Mouse (Mus musculus): ENCODE data around the gene Dicer1.
"Not testable (repeated sequence)": the region's sequence is repeated elsewhere in the genome, so short reads cannot be mapped to it uniquely, and the experiment has no call there.

Dicer1 gene

GRCm38 (mm10) chr12:104740841-104741787, 10.6 kb downstream of the Dicer1 start:
- no peak for DNase-seq (ENCODE audit: low read depth, low spot score)

- DNase-seq (ENCODE audit: low read depth, low spot score) = no peak
These were observed 12.8 kb downstream of the Dicer1 start for GRCm38 (mm10) chr12:104738931-104739330.

GRCm38 (mm10) chr12:104738446-104738845, 13.3 kb downstream of the Dicer1 start:
- DNase-seq (ENCODE audit: low read depth, low spot score) = no peak

GRCm38 (mm10) chr12:104737666-104738065, 14.1 kb downstream of the Dicer1 start:
- DNase-seq (ENCODE audit: low read depth, low spot score) = no peak

DNA sequence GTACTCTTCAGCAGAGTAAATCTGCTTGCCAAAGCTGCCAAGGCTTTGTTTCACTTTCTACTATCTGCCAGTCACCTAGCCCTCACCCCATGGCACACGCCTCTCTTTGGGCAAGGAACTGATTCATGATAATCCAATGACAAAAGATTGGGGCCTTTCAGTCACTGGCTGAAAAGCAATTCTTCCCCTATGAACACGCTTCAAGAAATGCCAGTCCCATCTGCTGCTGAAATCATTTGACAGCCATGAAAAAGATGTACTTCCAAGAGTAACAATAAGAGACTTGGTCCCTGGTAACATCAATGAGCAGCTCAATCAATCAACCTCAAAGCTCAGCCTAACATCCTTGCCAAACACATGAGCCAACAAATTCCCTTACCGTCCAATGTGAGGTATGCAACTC, 15.8 kb downstream of the Dicer1 start:
- no peak for DNase-seq (ENCODE audit: low read depth, low spot score)

DNA sequence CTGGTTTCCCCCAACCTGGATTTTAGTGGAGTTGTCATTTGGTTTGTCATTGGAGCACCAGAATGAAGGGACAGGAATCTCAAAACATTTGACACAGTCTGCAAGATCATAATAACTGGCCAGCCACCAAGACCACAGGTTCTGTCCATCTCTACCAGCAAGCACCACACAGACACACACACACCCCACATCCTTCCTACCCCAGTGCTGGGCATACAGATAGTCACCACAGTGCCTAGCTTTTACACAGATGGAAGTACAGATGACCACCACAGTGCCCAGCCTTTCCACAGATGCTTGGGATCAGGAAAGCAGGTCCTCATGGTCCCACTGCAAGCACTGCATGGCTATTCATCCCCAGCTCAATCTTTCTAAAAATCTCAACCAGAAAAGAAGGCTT, 18.6 kb downstream of the Dicer1 start:
- DNase-seq (ENCODE audit: low read depth, low spot score) = no peak

DNA sequence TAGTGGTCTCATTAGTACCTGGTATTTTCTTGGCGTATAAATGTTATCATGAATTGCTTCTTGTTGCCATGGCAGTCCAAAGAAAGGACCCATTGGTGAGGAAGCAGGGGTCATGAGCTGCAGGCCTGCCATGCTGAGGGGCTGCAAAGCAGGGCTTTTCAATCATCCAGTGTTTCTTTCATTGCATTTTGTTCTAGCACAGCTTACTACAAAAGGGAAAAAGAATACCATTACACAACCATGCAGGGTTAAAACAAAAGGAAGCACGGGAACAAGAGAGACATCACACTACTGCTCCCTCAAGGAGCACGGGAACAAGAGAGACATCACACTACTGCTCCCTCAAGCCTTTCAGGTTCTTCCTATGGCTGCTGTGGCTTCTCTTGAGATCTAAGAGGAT, 20.0 kb downstream of the Dicer1 start:
- no peak for DNase-seq (ENCODE audit: low read depth, low spot score)

DNA sequence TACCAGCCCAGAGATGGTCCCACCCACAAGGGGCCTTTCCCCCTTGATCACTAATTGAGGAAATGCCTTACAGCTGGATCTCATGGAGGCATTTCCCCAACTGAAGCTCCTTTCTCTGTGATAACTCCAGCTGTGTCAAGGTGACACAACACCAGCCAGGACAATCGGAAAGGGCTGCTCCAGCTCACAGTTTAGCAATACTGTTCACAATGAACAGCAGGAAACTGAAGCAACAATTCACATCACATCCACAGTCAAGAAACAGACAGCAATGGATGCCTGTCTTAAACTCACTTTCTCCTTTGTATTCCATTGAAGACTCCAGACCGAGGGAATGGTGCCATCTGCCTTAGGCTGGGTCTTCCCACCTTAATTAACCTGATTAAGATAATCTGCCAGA, 25.3 kb downstream of the Dicer1 start:
- DNase-seq (ENCODE audit: low read depth, low spot score) = not testable (repeated sequence)

GRCm38 (mm10) chr12:104722056-104722455, 29.7 kb downstream of the Dicer1 start:
- no peak for DNase-seq (ENCODE audit: low read depth, low spot score)

DNA sequence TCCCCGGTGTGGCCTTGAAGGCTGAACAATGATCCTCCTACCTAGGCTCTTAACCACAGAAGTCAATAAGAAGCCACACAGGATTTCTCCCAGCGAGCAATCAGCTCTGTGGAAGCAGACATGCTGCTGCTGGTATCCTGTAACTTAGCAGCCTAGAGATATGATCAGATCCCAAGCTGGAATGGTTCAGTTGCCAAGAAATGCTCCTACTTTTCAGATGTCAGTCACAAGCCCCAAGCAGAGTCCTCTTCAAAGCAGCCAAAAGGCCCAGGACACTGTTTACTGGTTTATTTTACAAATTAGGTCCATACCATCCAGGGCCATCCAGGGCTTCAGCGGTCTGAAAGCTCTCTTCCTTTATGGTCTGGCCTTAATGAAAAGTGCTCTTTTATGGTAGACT, 30.7 kb downstream of the Dicer1 start:
- no peak for DNase-seq (ENCODE audit: low read depth, low spot score)

GRCm38 (mm10) chr12:104718956-104719355, 32.8 kb downstream of the Dicer1 start:
- DNase-seq (ENCODE audit: low read depth, low spot score) = no peak

DNA sequence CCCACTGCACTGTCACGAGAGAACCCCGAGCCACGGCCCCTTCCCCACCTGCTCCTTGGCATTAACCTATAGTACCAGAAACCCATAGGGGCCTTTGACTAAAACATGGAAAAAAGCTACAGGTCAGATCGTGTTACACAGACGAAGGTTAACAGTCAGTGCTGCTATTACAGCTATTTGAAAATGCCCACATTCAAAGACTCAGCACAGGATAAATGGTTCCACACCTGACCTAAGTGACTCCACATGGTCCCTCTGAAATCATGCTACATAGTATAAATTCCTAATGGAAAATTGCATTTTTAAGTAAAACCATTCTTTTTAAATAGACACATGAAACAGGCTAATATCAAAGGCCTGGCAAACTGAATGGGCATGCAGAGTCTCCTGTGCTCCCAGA, 35.3 kb downstream of the Dicer1 start:
- DNase-seq (ENCODE audit: low read depth, low spot score) = no peak

DNA sequence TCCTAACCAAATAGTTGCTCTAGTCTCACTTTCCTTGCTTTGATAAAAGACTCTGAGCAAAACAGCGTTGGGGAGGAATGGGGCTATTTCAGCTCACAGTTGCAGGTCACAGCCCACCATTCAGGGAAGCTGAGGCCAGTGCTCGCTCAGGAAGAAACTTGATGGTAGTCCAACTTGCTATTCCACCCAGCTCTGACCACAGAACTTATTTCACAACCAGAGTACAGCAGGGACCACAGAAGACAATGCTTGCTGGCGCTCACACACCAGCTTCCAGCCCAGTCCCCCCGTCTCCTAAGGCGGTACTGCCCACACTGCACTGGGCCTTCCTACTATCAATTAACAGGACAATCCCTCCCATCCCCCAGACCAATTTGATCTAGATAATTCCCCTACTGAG, 36.3 kb downstream of the Dicer1 start:
- DNase-seq (ENCODE audit: low read depth, low spot score) = no peak

- no peak for DNase-seq (ENCODE audit: low read depth, low spot score)
These were observed 51.5 kb downstream of the Dicer1 start for GRCm38 (mm10) chr12:104700266-104700665.

DNA sequence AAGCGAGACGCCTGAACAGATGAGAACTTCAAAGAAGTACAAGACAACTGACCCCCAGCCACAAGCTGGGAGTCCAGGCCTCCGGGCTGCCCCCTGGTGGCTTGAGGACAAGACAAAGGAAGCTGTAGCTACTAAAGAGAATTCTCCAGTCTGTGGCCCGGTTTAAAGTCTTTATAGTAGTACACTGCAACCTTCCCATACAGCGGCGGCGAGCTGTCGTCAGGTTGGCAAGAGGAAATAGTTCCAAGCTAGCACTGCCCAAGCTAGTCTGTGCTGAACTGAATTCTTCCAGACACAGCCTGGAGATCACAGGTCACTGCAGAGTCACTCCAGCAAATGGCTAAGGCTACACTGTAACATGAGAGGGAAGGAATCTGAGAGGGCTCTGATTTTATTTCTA, 52.0 kb downstream of the Dicer1 start:
- DNase-seq (ENCODE audit: low read depth, low spot score) = peak; percentile 25

DNA sequence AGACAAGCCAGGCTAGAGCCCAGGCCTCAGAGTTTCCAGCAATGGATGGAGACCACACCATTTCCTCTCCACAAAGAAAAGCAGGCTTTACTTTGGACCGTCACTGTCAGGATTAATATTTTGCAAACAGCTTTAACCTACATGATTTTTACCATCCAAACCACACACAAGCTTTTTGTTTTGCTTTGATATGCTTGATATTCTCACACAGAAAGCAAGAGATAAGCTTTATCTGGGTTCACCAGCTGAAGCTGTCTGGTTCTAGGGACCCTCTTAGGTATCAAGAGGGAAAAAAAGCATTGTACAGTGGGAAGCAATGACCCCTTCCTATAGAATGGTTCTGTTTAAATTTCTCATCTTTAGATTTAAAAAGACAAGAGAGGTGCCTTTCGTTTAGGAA, 56.2 kb downstream of the Dicer1 start:
- DNase-seq (ENCODE audit: low read depth, low spot score) = no peak

DNA sequence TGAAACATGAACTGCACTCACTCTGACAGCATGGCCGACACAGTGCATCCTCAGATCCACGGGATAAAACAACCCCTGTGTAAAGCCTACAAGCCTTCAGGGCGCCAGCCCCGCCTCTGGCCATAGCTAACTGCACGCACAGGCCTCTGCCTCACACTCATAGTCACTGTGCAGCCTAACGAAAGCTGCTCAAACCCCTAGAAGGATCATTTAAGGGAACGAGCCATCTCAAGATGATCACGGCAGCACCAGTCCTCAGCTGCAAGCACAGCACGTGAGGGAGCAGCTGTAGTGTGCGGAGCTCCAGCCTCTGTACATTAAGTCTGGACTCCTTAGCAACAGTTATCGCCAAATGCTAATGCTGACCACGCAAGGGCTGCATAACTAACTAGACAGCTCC, 58.9 kb downstream of the Dicer1 start:
- DNase-seq (ENCODE audit: low read depth, low spot score) = no peak

- no peak for DNase-seq (ENCODE audit: low read depth, low spot score)
These were observed 61.3 kb downstream of the Dicer1 start for GRCm38 (mm10) chr12:104690412-104690811.

GRCm38 (mm10) chr12:104688870-104689269, 62.9 kb downstream of the Dicer1 start:
- DNase-seq (ENCODE audit: low read depth, low spot score) = no peak

DNA sequence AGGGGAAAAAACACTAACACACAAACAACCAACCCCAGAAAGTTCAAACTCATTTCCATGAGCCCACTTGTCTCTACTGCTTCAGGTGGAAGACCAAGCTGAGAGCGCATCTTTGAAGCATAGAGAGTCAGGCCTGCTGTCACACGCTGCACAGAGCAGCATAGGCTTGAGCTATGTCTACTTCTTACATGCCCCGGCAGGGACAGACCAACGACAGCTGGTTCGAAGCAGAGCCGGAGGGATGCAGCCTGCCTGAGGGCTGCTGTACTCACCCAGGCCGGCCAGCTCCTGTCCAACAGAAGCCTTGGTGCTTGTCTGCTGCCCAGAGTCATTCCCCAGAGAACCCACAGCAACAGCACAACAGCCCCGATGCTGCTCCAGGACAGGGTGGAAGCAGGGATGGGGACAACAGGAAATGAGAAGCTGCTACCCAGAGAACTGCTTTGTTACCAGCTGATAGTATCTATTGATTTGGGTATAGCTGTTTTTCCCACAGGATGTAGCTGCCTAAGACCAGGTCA, 67.3 kb downstream of the Dicer1 start:
- no peak for DNase-seq (ENCODE audit: low read depth, low spot score)

DNA sequence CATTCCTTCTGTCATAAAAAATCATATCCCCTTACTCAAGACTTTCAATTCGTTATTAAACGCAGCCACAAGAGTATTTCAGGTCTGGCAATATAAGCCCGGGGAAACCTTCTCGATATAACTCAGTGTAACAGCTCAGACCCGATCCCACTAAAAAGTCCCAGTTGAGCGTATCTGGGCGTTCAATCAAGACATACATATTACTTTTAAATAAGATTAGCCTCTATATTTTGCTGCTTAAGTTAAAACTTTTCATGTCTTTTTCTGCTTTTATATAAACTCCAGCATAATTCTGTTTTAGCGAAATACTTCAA, 72.0 kb downstream of the Dicer1 start:
- no peak for DNase-seq (ENCODE audit: low read depth, low spot score)

- no peak for DNase-seq (ENCODE audit: low read depth, low spot score)
These were observed 72.5 kb downstream of the Dicer1 start for GRCm38 (mm10) chr12:104679121-104679818.

DNA sequence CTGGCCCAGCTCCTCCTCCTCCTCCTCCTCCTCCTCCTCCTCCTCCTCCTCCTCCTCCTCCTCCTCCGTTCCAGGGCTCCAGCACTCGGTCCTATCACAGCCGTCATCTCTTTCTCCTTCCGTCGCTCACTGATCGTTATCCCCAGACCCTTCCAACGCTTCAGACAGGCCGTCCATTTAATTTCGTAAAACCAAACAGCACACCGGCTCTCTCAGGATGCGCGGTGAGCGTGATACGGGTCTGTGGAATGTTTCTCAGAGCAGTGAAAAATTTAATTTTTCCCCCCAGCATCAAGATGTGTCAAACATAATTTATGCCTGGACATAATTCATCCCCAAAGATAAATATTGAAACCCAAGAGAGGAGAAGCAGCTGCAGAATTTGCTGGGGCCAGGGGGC, 73.3 kb downstream of the Dicer1 start:
- no peak for DNase-seq (ENCODE audit: low read depth, low spot score)

All from retina, postnatal 7 days (tissue).